Mouse (Mus musculus) ES-E14 (cell line): Measurements from ENCODE around the gene Sdhaf1.

Experiments used
- MAFK ChIP-seq: IDR thresholded peaks from 2 replicates; pipeline ENCODE4 v1.6.1; 2014; ENCODE audit warnings: mild to moderate bottlenecking, low read depth, low read length, inconsistent platforms; ENCODE audit not compliant: insufficient read depth
- ZC3H11A ChIP-seq: IDR thresholded peaks from 2 replicates; pipeline ENCODE4 v1.6.1; 2012; ENCODE audit warnings: low read depth, mild to moderate bottlenecking, inconsistent platforms, low read length, borderline replicate concordance

GRCm38 (mm10) chr7:30315559-30316529, 7.9 kb downstream of the Sdhaf1 start:
- TF ChIP-seq MAFK = no peak
- TF ChIP-seq ZC3H11A = no peak
